In the genomic region with DNA sequence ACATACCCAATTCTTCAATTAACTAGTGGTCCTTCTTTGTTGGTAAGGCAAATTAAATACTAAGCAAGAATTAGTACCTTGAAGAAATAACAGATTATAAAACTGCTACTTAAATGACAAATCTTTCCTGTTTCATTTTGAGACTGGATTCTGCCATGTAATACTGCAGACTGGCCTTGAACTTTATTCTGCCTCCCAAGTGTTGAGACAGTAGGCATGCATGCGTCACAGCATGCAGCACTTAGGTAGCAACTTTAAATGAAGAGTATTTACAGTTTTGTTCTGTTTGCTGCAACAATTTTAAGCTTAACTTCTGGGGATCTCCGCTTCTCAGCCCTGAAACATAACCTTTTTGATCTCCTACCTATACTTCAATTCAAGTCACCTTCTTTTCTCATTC, we compare ENCODE assay signal across 14 mouse cellular contexts. TPM values are rescaled to one million over a fixed set of nuclear protein-coding genes. Genes with fewer than 3 reads are reported as not detected.
DNase-seq lines count a peak whose midpoint lies in the region.
"Had no signal": no experiment of that assay in that cellular context is flagged by ENCODE, and none has a peak within 500 bp of the region (broad histone marks: within the 10 kb centered on the region; RNA-seq: fewer than 3 reads in every experiment).

No protein-coding gene starts in this region.

- peak; percentile 61 for DNase-seq in adrenal gland, adult 2 months
- no peak for DNase-seq in adrenal gland, adult 18-20 months (ENCODE audit: low spot score in 2 of 2)
- DNase-seq in 416B (ENCODE audit: low read depth): peak; percentile 28
- DNase-seq in adrenal gland, adult 8-10 months: peak; percentile 31
- peak; percentile 19 for DNase-seq in adrenal gland, postnatal 25 days
- no peak for DNase-seq in B cell, adult 2 months
- no peak for DNase-seq in spleen, adult 12 weeks (ENCODE audit: low spot score)
- DNase-seq: cerebellum, adult 18-20 months; cerebellum, adult 9-10 months; cerebellum, postnatal 14 days; gastrocnemius, adult 2 months; gastrocnemius, postnatal 14 days; heart, adult 11 months had no signal

RNA-seq across cellular contexts. Expression of gene Rbm15, which starts 12.3 kb away (rescaled TPM):
- total RNA-seq in adrenal gland, adult 2 months (2021): 10 to 100 TPM; 25.9 to 40.5 TPM
- polyA plus RNA-seq in adrenal gland, adult 2 months (2012; rRNA removed): 4.1 and 4.8 TPM in 2 replicates
- 10 to 100 TPM; 35.4 to 42.5 TPM for total RNA-seq in adrenal gland, adult 18-20 months (2021)
- total RNA-seq in adrenal gland, adult 8-10 months (2022): 10 to 100 TPM; 30.6 to 48.1 (median 36.7) TPM
- total RNA-seq in adrenal gland, postnatal 25 days (2021): 40.8 and 43.7 TPM in 2 replicates

RNA-seq across cellular contexts. Expression of gene Slc16a4, which starts 30.1 kb away (rescaled TPM):
- total RNA-seq in adrenal gland, adult 2 months (2021): under 1 TPM; 0.32 to 0.59 TPM
- 0.11 and 0.16 TPM in 2 replicates for polyA plus RNA-seq in adrenal gland, adult 2 months (2012; rRNA removed)
- under 1 TPM; 0.35 to 0.53 TPM for total RNA-seq in adrenal gland, adult 18-20 months (2021)
- total RNA-seq in adrenal gland, adult 8-10 months (2022): under 1 TPM; 0.12 to 0.86 (median 0.31) TPM
- total RNA-seq in adrenal gland, postnatal 25 days (2021): 0.36 and 0.52 TPM in 2 replicates
- total RNA-seq: hematopoietic stem cell, adult 5-6 weeks had no signal

RNA-seq across cellular contexts. Expression of gene Lamtor5, which starts 42.5 kb away (rescaled TPM):
- total RNA-seq in adrenal gland, adult 2 months (2021): 10 to 100 TPM; 76.7 to 86.5 TPM
- polyA plus RNA-seq in adrenal gland, adult 2 months (2012; rRNA removed): 36.5 and 47.4 TPM in 2 replicates
- total RNA-seq in adrenal gland, adult 18-20 months (2021): 10 to 100 TPM; 83.0 to 85.9 TPM
- total RNA-seq in adrenal gland, adult 8-10 months (2022): 10 to 100 TPM; 78.3 to 97.4 (median 85.7) TPM
- total RNA-seq in adrenal gland, postnatal 25 days (2021): 74.6 and 91.9 TPM in 2 replicates

Comparison
In these comparisons a context has a peak if more than half of its experiments do, and no peak if none do; other contexts are left out.
1. DNase-seq: peak in adrenal gland, adult 2 months (single experiment), 416B (single experiment), adrenal gland, adult 8-10 months (single experiment) and adrenal gland, postnatal 25 days (single experiment); none in adrenal gland, adult 18-20 months (0 of 2), B cell, adult 2 months (0 of 2) and spleen, adult 12 weeks (single experiment).